Mouse (Mus musculus): ENCODE measurements around the gene Gstcd.

DNA sequence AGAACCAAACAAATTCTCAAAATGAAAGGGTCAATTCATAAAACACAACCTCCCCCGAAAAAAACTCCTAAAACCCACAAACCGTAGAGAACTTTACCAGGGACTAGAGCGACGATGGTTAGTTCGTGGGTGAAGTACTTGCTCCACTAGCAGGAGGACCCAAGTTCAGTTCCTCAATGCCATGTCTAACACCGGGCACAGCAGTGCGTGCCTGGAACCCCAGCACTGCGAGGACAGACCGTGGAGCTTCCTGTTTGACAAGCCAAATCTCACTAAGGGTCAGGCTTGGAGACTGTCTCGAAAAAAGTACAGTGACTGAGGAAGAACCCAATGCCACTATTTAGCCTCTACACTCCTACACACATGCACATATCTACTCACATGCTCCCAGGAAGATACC, 16.3 kb downstream of the Gstcd start:
- TF ChIP-seq CTCF (IDR thresholded peaks at IDR 0.05; ENCODE audit: low read depth, low read length) = no peak
- TF ChIP-seq TAL1 (conservative IDR thresholded peaks at IDR 0.05; ENCODE audit: low read depth, low read length) = no peak
- TF ChIP-seq GATA2 (IDR thresholded peaks at IDR 0.05; ENCODE audit: borderline replicate concordance, low read depth, low read length) = no peak

Data from G1E (cell line).